Mouse (Mus musculus): ENCODE measurements at regions not wholly inside any gene's neighbourhood (a gene's known extent, or its start where the extent isn't known, plus 50 kb on each side); places are given as distances from the start of the nearest gene placed in this dataset.

GRCm38 (mm10) chr7:135880446-135880845 is 164.3 kb upstream of the Mki67 start:
- DNase-seq (ENCODE audit: low spot score in 2 of 2): no peak

- DNase-seq (ENCODE audit: low spot score in 2 of 2): no peak
Measured at GRCm38 (mm10) chr7:135882306-135882705, 166.1 kb upstream of the Mki67 start.

GRCm38 (mm10) chr7:135888598-135888997 is 172.4 kb upstream of the Mki67 start:
- DNase-seq (ENCODE audit: low spot score in 2 of 2): no peak

GRCm38 (mm10) chr7:135889016-135889726 is 173.0 kb upstream of the Mki67 start:
- DNase-seq (ENCODE audit: low spot score in 2 of 2): peak in 1 of 2 experiments; percentile 8

GRCm38 (mm10) chr7:135898876-135899275 is 182.7 kb upstream of the Mki67 start:
- DNase-seq (ENCODE audit: low spot score in 2 of 2): no peak

- DNase-seq (ENCODE audit: low spot score in 2 of 2): no peak
Measured at GRCm38 (mm10) chr7:135899765-135900164, 183.6 kb upstream of the Mki67 start.

- no peak for DNase-seq (ENCODE audit: low spot score in 2 of 2)
Measured at GRCm38 (mm10) chr7:135900861-135901321, 184.7 kb upstream of the Mki67 start.

GRCm38 (mm10) chr7:135902106-135903055 is 186.2 kb upstream of the Mki67 start:
- DNase-seq (ENCODE audit: low spot score in 2 of 2): no peak

- no peak for DNase-seq (ENCODE audit: low spot score in 2 of 2)
Measured at GRCm38 (mm10) chr7:135911376-135911775, 195.2 kb upstream of the Mki67 start.

GRCm38 (mm10) chr7:135913923-135914634 is 197.9 kb upstream of the Mki67 start:
- DNase-seq (ENCODE audit: low spot score in 2 of 2): no peak

GRCm38 (mm10) chr7:135923876-135924275 is 207.7 kb upstream of the Mki67 start:
- DNase-seq (ENCODE audit: low spot score in 2 of 2): no peak

GRCm38 (mm10) chr7:135924641-135925040 is 208.5 kb upstream of the Mki67 start:
- DNase-seq (ENCODE audit: low spot score in 2 of 2): no peak

GRCm38 (mm10) chr7:135930091-135930490 is 213.9 kb upstream of the Mki67 start:
- DNase-seq (ENCODE audit: low spot score in 2 of 2): no peak

GRCm38 (mm10) chr7:135932595-135933175 is 216.5 kb upstream of the Mki67 start:
- DNase-seq (ENCODE audit: low spot score in 2 of 2): no peak

- no peak for DNase-seq (ENCODE audit: low spot score in 2 of 2)
Measured at GRCm38 (mm10) chr7:135935180-135935579, 219.0 kb upstream of the Mki67 start.

GRCm38 (mm10) chr7:135937465-135937864 is 221.3 kb upstream of the Mki67 start:
- no peak for DNase-seq (ENCODE audit: low spot score in 2 of 2)

- DNase-seq (ENCODE audit: low spot score in 2 of 2): no peak
Measured at GRCm38 (mm10) chr7:135939341-135939740, 223.2 kb upstream of the Mki67 start.

- no peak for DNase-seq (ENCODE audit: low spot score in 2 of 2)
Measured at GRCm38 (mm10) chr7:135942826-135943225, 226.7 kb upstream of the Mki67 start.

GRCm38 (mm10) chr7:135946071-135946646 is 230.0 kb upstream of the Mki67 start:
- DNase-seq (ENCODE audit: low spot score in 2 of 2): peak in 1 of 2 experiments; percentile 33

- DNase-seq (ENCODE audit: low spot score in 2 of 2): peak; percentile 23 to 63
Measured at GRCm38 (mm10) chr7:135961026-135961425, 244.9 kb upstream of the Mki67 start.

- peak; percentile 58 for DNase-seq (ENCODE audit: low spot score in 2 of 2)
Measured at GRCm38 (mm10) chr7:135965528-135965927, 249.4 kb upstream of the Mki67 start.

Measured in layer of hippocampus, adult 8-10 months (tissue).